Mouse (Mus musculus): Measurements from ENCODE around the gene Pfas. TPM values are rescaled to one million over a fixed set of nuclear protein-coding genes. Genes with fewer than 3 reads are reported as not detected.
"Not testable (repeated sequence)": the region's sequence is repeated elsewhere in the genome, so short reads cannot be mapped to it uniquely, and the experiment has no call there.

Pfas gene
- polyA plus RNA-seq, 1 experiment: 9.3 TPM

GRCm38 (mm10) chr11:68970232-68970631, 38.0 kb downstream of the Pfas start:
- DNase-seq (ENCODE audit: low spot score): no peak

DNA sequence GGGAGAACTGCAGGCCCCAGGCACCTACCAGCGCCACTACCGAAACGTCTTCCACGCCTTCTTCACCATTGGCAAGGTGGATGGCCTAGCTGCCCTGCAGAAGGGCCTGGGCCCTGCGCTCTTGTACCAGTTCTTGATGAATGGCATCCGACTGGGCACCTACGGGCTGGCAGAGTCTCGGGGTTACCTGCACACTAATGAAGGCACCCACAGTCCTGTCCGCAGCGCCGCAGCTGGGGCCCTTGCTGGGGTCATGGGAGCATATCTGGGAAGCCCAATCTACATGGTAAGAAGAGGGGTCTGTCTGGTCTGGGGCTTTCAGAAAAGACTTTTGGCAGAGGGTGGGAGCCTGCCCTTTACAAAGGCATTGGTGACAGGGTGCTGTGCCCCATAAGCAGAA, 39.5 kb downstream of the Pfas start:
- DNase-seq (ENCODE audit: low spot score): no peak

DNA sequence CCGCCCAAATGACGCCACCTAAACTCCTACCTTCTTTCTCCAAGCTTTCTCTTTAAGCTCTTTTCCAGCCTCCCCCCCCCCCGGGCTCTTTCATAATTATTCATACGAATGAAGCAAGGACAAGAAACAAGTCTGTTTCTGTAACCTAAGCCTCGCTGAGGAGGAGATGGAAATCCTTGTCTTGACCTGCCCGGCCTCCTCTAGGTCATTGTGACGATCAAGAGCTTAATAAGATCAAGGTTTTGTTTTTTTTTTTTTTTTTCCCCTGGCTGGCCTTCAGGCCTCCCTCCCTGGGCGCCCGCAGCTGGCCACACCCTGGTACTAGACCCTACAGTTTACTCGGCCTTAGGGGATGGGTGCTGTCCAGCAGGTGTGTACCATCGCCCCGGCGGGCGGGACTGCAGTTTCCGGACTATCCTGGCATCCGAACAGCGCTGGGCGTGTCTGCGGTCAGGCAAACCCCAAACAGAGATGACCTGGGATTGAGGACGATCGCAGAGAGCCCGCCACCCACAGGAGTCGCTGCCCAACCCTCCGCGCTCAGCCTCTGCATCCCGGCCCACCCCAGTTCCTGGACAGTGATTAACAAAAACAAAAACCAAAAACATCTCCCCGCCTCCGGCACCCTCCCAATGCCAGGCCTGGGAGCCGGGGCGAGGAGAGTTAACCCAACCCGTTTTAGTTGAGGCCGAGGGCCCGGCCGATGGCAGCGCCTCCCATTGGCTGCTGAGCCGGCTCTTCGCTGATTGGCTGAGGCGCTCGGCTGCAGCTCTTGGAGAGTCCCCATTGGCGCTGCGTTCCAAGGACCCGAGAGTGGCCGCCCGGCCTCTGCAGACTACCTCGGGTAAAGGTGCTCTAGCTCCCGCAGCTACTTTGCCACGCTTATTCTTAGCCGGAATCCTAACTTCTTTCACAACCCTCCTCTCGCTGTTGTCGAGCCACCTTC, 40.6 kb downstream of the Pfas start, which contains the start of gene Slc25a35:
Gene Slc25a35 (plus strand): TSS at position 795 of the 946 bp plus-strand sequence.
- DNase-seq (ENCODE audit: low spot score): peak; percentile 81

DNA sequence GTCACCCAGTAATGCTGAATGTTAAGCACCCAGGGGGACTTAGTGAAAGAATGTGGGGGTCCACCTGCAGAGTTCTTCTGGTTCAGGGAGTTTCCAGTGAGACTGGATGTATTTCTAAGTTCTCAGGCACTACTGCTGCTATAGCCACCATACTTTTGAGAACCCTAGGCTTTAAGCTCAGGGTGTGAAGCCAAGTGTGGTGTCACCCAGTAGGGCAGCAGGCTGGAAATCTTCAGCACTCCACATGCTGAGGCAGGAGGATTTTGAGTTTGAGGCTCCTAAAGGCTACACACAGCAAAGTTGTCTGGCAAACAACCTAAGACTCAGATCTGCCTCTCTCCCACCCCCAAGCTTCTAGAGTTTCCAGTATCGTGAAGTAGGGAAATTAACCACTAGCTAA, 41.7 kb downstream of the Pfas start:
- no peak for DNase-seq (ENCODE audit: low spot score)

GRCm38 (mm10) chr11:68965845-68966244, 42.4 kb downstream of the Pfas start:
- no peak for DNase-seq (ENCODE audit: low spot score)

DNA sequence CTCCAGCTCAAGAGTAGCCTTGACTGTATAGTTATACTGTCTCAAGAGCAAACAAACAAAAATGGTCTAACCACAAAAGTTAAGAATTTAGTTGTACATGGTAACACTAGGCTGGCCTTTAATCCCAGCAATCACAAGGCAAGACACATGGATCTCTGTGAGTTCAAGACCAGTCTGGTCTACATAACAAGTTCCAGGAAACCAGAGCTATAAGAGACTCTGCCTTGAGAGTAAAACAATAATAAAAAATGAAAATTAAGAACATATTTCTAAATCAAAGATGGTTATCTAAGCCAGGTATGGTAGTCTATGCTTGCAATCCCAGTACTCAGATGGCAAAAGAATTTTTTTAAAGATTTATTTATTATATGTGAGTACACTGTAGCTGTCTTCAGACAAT, 43.2 kb downstream of the Pfas start:
- DNase-seq (ENCODE audit: low spot score): no peak

DNA sequence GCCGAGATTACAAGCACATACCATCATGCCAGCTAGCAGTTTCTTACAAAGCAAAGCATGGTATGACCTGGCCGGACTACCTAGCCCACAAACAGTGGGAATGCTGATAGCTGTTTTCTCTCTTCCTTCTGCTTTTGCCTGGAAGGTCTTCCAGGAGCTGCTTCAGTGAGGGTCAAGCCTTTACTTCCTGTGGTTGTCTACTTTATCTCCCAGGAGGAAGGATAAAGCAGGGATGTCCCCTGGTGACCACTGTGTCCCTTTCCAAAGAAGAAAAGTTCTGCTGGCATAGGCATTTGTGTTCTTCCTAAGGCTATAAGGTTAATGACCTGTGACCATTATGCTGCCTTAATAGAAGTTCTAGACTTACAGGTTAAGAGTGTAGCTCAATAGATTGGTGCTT, 44.9 kb downstream of the Pfas start:
- no peak for DNase-seq (ENCODE audit: low spot score)

- DNase-seq (ENCODE audit: low spot score): not testable (repeated sequence)
These were observed 46.1 kb downstream of the Pfas start for GRCm38 (mm10) chr11:68962159-68962558.

DNA sequence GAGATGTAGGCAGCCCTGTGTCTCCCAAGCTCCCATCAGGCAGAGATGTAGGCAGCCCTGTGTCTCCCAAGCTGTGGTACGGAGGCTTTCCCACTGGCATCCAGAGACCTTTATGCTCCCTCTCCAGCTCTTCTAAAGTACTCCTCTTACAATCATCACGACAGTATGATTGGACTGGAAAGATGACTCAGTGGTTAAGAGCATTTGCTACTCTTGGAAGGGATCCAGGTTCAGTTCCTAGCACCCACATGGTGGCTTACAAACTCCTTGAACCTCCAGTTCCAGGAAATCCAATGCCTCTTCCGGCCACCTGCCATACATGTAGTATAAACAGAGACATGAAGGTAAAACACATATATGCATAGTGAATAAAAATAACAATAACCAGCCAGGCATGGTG, 46.7 kb downstream of the Pfas start:
- no peak for DNase-seq (ENCODE audit: low spot score)

- DNase-seq (ENCODE audit: low spot score): no peak
These were observed 50.3 kb downstream of the Pfas start for GRCm38 (mm10) chr11:68957971-68958370.

GRCm38 (mm10) chr11:68957308-68957707, 51.0 kb downstream of the Pfas start, which contains the start of gene Arhgef15:
Arhgef15 (minus strand) TSS chr11:68957480.
- no peak for DNase-seq (ENCODE audit: low spot score)

GRCm38 (mm10) chr11:68956697-68957096, 51.6 kb downstream of the Pfas start:
- no peak for DNase-seq (ENCODE audit: low spot score)

DNA sequence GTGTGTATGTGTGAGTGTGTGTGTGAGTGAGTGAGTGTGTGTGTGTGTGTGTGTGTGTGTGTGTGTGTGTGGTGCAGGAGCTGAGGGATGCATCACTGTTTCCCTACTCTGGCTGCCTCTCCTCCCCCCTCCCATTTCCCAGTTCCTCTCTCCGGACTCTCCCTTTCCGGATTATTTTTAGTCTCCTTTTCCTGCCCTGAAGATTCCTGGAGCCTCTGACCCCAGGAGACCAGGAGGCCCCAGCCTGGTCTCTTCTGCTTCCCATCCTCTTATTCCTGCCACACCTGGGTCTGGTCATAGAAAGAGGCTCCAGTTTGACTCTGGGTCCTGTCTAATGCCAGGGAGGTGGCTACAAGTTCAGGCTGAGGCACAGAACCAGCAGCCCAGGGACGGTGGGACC, 52.2 kb downstream of the Pfas start:
- no peak for DNase-seq (ENCODE audit: low spot score)

DNA sequence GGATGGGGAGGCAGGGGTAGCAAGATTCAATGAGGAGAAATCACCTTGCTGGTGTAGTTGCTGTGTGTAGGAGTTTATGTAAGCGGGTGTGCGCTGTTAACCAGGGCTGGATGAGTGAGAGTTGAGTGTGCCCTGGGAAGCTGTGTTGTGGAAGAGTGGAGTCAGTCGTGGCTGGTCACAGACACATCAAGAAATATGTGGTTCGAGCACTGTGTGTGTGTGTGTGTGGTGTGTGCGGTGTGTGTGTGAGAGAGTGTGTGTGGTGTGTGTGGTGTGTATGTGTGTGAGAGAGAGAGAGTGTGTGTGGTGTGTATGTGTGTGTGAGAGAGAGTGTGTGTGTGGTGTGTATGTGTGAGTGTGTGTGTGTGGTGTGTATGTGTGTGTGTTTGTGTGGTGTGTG, 52.8 kb downstream of the Pfas start:
- DNase-seq (ENCODE audit: low spot score): no peak

DNA sequence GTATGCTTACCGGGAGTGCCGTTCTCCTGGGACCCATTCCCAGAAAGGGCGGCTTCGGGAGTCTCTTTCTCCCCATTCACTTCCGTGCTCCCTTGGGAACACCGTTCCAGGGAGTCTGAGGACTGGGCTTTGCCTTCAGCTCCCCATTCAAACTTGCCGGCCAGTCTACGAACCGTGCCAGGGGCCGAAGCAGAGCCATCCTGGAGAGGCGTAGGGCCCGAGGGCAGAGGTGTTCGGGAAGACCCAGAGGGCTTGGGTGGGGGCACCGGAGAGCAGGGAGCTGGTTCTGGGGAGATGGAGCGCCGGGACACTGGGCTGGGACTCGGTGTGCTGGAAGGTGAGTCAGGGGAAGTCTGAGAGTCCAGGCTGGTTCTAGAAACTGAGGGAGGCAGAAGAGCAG, 53.9 kb downstream of the Pfas start:
- DNase-seq (ENCODE audit: low spot score): no peak

- DNase-seq (ENCODE audit: low spot score): no peak
These were observed 54.4 kb downstream of the Pfas start for GRCm38 (mm10) chr11:68953903-68954302.

DNA sequence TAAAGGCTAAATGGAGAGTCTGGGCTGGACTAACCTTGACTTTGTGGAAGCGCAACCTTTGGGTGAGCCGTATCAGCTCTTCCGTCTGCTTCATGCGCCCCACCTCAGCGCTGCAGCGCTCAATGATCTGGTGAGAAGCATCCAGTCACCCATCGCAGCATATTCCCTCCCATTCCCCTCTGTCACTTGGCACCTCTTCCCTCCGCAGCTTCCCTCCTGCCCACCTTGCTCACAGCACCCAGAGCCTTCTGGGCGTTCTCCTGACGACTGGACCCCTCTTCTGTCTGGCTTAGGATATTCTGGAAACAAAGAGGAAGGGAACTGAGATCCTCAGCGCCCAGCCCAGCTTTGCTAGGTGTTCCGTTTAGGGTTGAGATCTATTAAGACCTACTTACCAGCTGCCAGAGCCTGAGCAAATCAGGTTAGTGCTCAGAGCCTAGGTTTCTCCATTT, 60.7 kb downstream of the Pfas start:
- no peak for DNase-seq (ENCODE audit: low spot score)

- no peak for DNase-seq (ENCODE audit: low spot score)
These were observed 61.3 kb downstream of the Pfas start for GRCm38 (mm10) chr11:68946806-68947440.

- no peak for DNase-seq (ENCODE audit: low spot score)
These were observed 62.3 kb downstream of the Pfas start for GRCm38 (mm10) chr11:68946001-68946400.

DNA sequence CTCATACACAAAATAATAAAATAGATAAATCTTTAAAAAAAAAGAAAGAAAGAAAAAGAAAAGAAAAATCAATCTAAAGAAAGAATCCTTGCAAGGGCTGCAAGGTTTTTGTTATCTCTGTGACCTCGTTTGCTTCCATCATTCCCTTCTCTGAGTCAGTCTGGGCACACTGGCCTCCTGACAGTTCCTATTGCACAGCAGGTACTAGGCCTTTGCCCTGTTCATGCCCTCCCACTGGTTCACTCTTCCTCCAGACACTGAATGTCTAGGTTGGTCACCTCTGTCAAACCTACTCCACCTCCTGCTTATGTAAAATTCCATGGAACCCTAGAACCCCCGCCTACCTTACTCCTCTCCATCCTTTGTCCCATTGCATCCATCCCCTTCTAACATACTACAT, 63.0 kb downstream of the Pfas start:
- no peak for DNase-seq (ENCODE audit: low spot score)

GRCm38 (mm10) chr11:68942731-68943130, 65.5 kb downstream of the Pfas start:
- no peak for DNase-seq (ENCODE audit: low spot score)

- DNase-seq (ENCODE audit: low spot score): no peak
These were observed 67.7 kb downstream of the Pfas start for GRCm38 (mm10) chr11:68940516-68940915.
